Mouse (Mus musculus): Measurements from ENCODE around the gene Bcl2l13. TPM values are rescaled to one million over a fixed set of nuclear protein-coding genes. Genes with fewer than 3 reads are reported as not detected.
A peak's percentile ranks its signal among the peaks of the same experiment; 100 is the strongest.

Bcl2l13 gene
- polyA plus RNA-seq, 1 experiment from 2014 or later: 27.6 TPM

DNA sequence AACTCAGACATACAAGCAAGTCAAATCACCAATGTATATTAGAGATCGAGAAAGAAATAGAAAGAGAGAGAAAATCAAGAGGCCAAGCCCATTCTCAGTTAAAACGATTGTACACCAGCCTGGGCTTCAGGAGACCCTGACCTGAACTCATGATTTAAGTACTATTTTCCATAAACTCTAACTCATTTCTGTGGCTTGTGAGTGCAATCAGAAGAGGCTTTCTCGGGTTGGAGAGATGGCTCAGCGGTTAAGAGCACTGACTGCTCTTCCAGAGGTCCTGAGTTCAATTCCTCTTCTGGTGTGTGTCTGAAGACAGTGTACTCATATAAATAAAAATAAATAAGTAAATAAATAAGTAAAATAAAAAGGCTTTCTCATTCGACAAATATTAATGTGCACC, 14.3 kb upstream of the Bcl2l13 start:
- Histone ChIP-seq H3K9me3 (ENCODE audit: control insufficient read depth, low read length) (no peaks in the 10 kb centered on the region), H3K4me3 (ENCODE audit: low read depth, low read length) (peak overlapping the region; percentile 96), H3K27ac (ENCODE audit: low read depth) (peak overlapping the region; percentile 91; the same call in 1 of the 2 replicates), H3K9ac (ENCODE audit: low read length) (peak overlapping the region; percentile 81), H3K4me1 (replicated peaks; ENCODE audit: control insufficient read depth, insufficient read depth, low read length) (peaks cover 10% of the 10 kb centered on the region), H3K4me2 (ENCODE audit: low read length) (peak overlapping the region; percentile 65), H3K27me3 (replicated peaks; ENCODE audit: control insufficient read depth, insufficient read depth, low read length) (no peaks in the 10 kb centered on the region), H3K36me3 (ENCODE audit: control insufficient read depth, insufficient read depth, low read length) (peaks cover 17% of the 10 kb centered on the region)
- WGBS: 52% methylated on average over 5 of the region's 5 CpGs
- ATAC-seq (replicated peaks; ENCODE audit: low FRiP score, low TSS enrichment, low read depth) (no peak), DNase-seq (ENCODE audit: low spot score) (no peak)

DNA sequence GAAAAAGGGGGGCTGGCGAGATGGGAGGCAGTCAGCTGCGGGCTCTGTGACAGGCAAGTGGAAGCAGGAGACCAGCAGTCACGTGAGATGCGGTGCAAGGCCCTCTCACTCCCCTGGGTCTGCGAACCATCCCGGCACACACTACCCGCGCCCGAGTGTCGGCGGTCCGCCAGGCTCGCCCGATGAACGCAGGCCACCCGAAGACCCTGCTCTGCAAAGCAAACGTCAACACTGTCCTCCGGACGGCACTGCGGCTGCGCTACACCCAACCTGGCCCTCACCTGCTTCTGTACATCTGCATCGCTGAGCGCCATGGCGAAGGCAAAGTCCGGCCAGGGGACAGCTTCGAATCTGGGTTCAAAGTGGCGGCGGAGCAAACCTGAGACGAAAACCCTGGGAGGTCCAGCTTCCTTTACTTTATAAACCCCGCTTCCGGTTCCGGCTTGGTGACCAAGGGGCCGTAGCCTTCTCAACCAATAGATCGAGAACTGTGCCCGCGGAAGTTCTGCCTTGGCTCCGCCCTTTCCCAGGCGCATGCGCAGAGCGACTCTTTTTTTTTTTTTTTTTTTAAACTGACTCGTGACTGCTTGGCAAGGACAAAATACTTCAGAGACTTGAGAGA, 13.6 kb upstream of the Bcl2l13 start, which contains the start of gene Atp6v1e1:
Gene Atp6v1e1 (minus strand): TSS at position 487 of the 622 bp plus-strand sequence.
- Histone ChIP-seq H3K4me2 (ENCODE audit: low read length) (peak within 1 kb of the TSS; percentile 65), H3K4me3 (ENCODE audit: low read depth, low read length) (peak within 1 kb of the TSS; percentile 96), H3K9me3 (ENCODE audit: control insufficient read depth, low read length) (no peaks in the 10 kb centered on the region), H3K27ac (ENCODE audit: low read depth) (peak within 1 kb of the TSS; percentile 91), H3K27me3 (replicated peaks; ENCODE audit: control insufficient read depth, insufficient read depth, low read length) (no peaks in the 10 kb centered on the region), H3K36me3 (ENCODE audit: control insufficient read depth, insufficient read depth, low read length) (peaks cover 14% of the 10 kb centered on the region), H3K9ac (ENCODE audit: low read length) (peak within 1 kb of the TSS; percentile 81), H3K4me1 (replicated peaks; ENCODE audit: control insufficient read depth, insufficient read depth, low read length) (peaks cover 10% of the 10 kb centered on the region)
- ATAC-seq (replicated peaks; ENCODE audit: low FRiP score, low TSS enrichment, low read depth): peak; percentile 97
- DNase-seq (ENCODE audit: low spot score): peak; percentile 91
- WGBS: under 1% methylated on average over 41 of the region's 41 CpGs

DNA sequence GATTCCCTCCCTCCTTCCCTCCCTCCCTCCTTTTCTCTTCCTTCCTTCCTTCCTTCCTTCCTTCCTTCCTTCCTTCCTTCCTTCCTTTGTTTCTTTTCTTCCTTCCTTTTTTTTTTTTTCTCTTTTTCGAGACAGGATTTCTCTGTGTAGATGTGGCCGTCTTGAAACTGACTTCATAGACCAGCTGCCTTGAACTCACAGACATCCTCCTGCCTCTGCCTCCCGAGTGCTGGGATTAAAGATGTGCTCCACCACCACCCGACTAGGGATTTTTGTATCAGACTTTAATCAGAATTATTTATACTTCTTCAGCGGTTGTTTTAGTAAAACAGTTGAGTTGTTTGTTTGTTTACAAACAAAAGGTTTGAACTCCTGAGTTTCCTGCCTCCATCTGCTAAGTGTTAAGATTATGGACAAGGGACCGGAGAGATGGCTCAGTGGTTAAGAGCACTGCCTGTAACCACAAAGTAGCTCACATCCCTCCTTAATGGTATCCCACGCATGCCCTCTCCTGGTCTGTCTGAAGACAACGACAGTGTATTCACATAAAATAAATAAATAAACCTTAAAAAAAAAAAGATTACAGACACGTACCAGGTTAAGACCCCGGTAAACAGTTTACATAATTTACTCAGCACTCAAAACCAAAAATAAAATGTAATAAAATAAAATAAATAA, 12.9 kb upstream of the Bcl2l13 start:
- Histone ChIP-seq H3K36me3 (ENCODE audit: control insufficient read depth, insufficient read depth, low read length) (peaks cover 8% of the 10 kb centered on the region), H3K4me3 (ENCODE audit: low read depth, low read length) (peak overlapping the region; percentile 96), H3K27ac (ENCODE audit: low read depth) (peak overlapping the region; percentile 38; the same call in 1 of the 2 replicates), H3K4me2 (ENCODE audit: low read length) (peak overlapping the region; percentile 65), H3K4me1 (replicated peaks; ENCODE audit: control insufficient read depth, insufficient read depth, low read length) (peaks cover 10% of the 10 kb centered on the region), H3K9me3 (ENCODE audit: control insufficient read depth, low read length) (no peaks in the 10 kb centered on the region), H3K9ac (ENCODE audit: low read length) (no peak overlapping the region), H3K27me3 (replicated peaks; ENCODE audit: control insufficient read depth, insufficient read depth, low read length) (no peaks in the 10 kb centered on the region)
- ATAC-seq (replicated peaks; ENCODE audit: low FRiP score, low TSS enrichment, low read depth) (no peak), DNase-seq (ENCODE audit: low spot score) (no peak)
- 70% methylated on average over 10 of the region's 10 CpGs for WGBS

DNA sequence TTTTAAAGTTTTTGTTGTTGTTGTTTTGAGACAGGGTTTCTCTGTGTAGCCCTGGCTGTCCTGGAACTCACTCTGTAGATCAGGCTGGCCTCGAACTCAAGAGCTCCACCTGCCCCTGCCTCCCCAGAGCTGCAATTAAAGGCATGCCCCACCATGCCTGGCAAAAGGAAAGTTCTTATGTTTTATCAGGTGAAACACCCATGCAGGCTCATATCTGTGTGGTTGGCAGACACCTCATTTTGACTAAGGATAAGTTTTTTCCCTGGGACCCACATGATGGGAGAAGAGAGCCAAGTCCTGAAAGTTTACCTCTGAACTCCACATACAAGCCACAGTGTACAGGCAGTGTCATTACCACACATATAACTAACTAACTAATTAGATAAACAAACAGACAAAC, 6.0 kb upstream of the Bcl2l13 start:
- 60% methylated on average over 1 of the region's 1 CpGs for WGBS
- H3K36me3 ChIP-seq (ENCODE audit: control insufficient read depth, insufficient read depth, low read length): no peaks in the 10 kb centered on the region
- ATAC-seq (replicated peaks; ENCODE audit: low FRiP score, low TSS enrichment, low read depth): no peak

DNA sequence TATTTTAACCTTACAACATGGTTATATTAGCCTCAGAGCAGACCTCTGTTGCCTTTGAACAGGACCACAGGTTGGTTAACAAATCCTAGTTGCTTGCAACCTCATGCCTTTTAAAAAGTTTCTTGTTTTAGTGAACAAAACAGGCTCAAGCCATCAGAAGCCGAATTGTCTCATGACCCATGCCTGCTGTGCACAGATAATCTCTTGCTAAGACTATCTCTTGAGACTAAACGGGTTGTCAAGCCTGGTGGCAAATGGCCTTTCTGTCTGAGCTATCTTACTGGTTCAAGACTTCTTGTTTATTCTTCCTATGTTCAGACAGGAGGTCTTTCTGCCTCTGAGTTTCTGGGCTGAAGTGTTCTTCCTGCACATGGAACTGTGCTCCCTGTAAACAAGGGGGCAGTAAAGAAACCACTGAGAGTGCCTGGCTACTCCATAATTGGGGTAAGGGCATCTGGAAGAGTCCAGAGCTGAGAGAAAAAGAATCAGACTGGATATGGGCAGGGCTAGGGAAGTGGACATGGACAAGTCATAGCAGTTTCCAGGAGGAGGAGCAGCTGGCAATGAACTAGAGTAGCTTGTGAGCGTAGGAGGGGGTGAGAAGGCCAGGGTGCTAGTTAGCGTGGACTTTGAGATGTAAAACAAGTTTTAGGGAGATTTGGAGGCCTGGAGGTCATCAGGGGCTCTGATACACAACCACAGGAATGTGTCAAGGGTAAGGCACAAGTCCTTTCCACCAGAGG, 5.0 kb upstream of the Bcl2l13 start:
- no peak overlapping the region for H3K4me3 ChIP-seq (ENCODE audit: low read depth, low read length)
- no peaks in the 10 kb centered on the region for H3K9me3 ChIP-seq (ENCODE audit: control insufficient read depth, low read length)
- H3K4me2 ChIP-seq (ENCODE audit: low read length): no peak overlapping the region
- DNase-seq (ENCODE audit: low spot score) (no peak), ATAC-seq (replicated peaks; ENCODE audit: low FRiP score, low TSS enrichment, low read depth) (no peak)
- H3K9ac ChIP-seq (ENCODE audit: low read length): no peak overlapping the region
- no peaks in the 10 kb centered on the region for H3K36me3 ChIP-seq (ENCODE audit: control insufficient read depth, insufficient read depth, low read length)
- no peaks in the 10 kb centered on the region; the same call in 1 of the 2 replicates for H3K27me3 ChIP-seq (replicated peaks; ENCODE audit: control insufficient read depth, insufficient read depth, low read length)
- WGBS: 45% methylated on average over 4 of the region's 4 CpGs
- no peaks in the 10 kb centered on the region for H3K4me1 ChIP-seq (replicated peaks; ENCODE audit: control insufficient read depth, insufficient read depth, low read length)
- no peak overlapping the region for H3K27ac ChIP-seq (ENCODE audit: low read depth)

More for the DNA sequence above, 6.0 kb upstream of the Bcl2l13 start:
- no peak overlapping the region for H3K4me2 ChIP-seq (ENCODE audit: low read length)
- no peaks in the 10 kb centered on the region; the same call in 1 of the 2 replicates for H3K27me3 ChIP-seq (replicated peaks; ENCODE audit: control insufficient read depth, insufficient read depth, low read length)
- H3K9me3 ChIP-seq (ENCODE audit: control insufficient read depth, low read length): no peaks in the 10 kb centered on the region
- DNase-seq (ENCODE audit: low spot score): no peak
- no peak overlapping the region for H3K27ac ChIP-seq (ENCODE audit: low read depth)
- H3K9ac ChIP-seq (ENCODE audit: low read length): no peak overlapping the region
- H3K4me1 ChIP-seq (replicated peaks; ENCODE audit: control insufficient read depth, insufficient read depth, low read length): no peaks in the 10 kb centered on the region
- no peak overlapping the region for H3K4me3 ChIP-seq (ENCODE audit: low read depth, low read length)

DNA sequence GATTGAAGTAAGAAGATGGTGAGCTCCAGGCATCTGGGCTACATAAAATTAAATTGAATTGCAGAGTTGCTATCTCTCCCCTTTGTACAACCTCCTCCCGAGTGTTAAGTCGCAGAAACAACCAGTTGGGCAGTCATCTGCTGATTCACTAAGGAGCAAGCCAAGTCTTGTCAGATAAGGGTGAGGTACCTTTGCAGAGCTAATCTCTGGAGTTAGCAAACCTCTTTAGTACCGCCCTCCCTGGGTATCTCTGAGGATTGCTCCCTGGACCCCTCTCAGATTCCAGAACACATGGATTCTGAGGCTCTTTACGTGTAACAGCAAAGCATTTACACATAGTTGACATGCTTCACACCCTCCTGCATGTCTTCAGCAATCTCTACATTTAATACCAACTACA, 3.9 kb upstream of the Bcl2l13 start:
- WGBS: 69% methylated on average over 4 of the region's 4 CpGs
- Histone ChIP-seq H3K27me3 (replicated peaks; ENCODE audit: control insufficient read depth, insufficient read depth, low read length) (no peaks in the 10 kb centered on the region; the same call in 1 of the 2 replicates), H3K36me3 (ENCODE audit: control insufficient read depth, insufficient read depth, low read length) (no peaks in the 10 kb centered on the region), H3K4me3 (ENCODE audit: low read depth, low read length) (no peak overlapping the region), H3K9ac (ENCODE audit: low read length) (no peak overlapping the region), H3K4me1 (replicated peaks; ENCODE audit: control insufficient read depth, insufficient read depth, low read length) (peaks cover 4% of the 10 kb centered on the region), H3K27ac (ENCODE audit: low read depth) (no peak overlapping the region), H3K9me3 (ENCODE audit: control insufficient read depth, low read length) (no peaks in the 10 kb centered on the region), H3K4me2 (ENCODE audit: low read length) (no peak overlapping the region)
- DNase-seq (ENCODE audit: low spot score): no peak
- no peak for ATAC-seq (replicated peaks; ENCODE audit: low FRiP score, low TSS enrichment, low read depth)

DNA sequence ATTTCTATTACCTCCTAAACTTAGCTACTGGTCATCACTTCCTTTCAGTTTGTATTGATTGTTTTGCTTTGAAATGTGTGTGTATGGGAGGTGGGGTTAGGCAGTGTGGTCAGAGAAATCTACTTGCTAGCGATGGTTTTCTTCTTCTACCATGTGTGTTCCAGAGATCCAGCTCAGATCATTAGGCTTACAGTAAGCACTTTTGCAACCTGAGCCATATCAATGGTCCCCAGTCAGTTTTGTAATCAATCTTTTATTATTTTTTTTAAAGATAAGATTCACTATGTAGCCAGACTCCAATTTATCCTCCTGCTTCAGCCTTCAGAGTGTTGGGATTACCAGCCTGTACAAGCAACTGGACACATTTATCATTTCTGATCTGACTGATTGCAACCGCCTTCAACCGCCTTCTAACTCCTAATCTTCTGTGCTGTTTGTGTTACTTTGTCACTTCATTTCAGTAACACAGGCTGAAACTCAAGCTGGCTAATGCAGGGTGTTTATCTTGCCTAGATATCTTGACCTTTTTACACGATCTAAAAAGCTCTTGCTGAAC, 1.2 kb upstream of the Bcl2l13 start:
- no peak overlapping the region for H3K27ac ChIP-seq (ENCODE audit: low read depth)
- ATAC-seq (replicated peaks; ENCODE audit: low FRiP score, low TSS enrichment, low read depth) (no peak), DNase-seq (ENCODE audit: low spot score) (no peak)
- no peak overlapping the region for H3K4me2 ChIP-seq (ENCODE audit: low read length)
- H3K27me3 ChIP-seq (replicated peaks; ENCODE audit: control insufficient read depth, insufficient read depth, low read length): no peaks in the 10 kb centered on the region; the same call in 1 of the 2 replicates
- H3K4me1 ChIP-seq (replicated peaks; ENCODE audit: control insufficient read depth, insufficient read depth, low read length): peaks cover 9% of the 10 kb centered on the region
- 76% methylated on average over 4 of the region's 4 CpGs for WGBS
- H3K36me3 ChIP-seq (ENCODE audit: control insufficient read depth, insufficient read depth, low read length): no peaks in the 10 kb centered on the region
- no peak overlapping the region for H3K4me3 ChIP-seq (ENCODE audit: low read depth, low read length)
- no peaks in the 10 kb centered on the region for H3K9me3 ChIP-seq (ENCODE audit: control insufficient read depth, low read length)
- no peak overlapping the region for H3K9ac ChIP-seq (ENCODE audit: low read length)

DNA sequence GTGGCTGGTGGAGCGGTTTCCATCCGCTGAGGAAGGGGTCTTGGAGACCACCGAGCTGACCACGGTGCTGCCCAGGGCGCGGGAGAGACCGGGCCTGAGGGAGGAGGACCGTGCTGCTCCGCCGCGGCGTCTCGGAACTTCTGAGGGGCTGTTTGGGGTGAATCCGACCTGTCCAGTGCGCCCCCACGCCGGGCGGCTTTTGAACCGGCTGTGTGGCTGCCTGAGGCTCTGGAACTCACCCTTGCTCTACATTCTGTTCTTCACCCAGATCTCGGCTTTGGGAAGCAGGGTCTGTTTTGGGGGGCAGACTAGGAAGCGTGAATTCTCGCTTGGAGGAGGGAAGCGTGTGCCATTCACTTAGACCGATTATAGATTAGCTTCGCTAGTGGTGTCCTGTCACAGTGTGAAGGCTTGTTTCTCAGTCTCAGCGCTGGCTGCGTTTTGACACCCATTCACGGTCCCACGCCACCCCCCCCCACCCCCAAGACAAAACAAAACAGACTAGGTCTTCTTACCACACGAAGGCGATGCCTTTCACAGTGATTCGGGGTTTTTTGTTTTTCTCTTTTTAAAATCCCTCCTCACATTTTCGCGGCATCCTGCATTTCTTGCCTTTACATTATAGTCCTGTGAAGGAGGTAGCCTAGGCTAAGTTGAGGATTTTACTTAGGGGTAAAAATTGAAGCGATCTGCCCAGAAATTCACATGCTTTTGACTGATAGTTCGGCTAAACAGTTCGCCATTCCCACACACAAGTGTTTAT, 558 bp downstream of the Bcl2l13 start:
- peaks cover 9% of the 10 kb centered on the region for H3K4me1 ChIP-seq (replicated peaks; ENCODE audit: control insufficient read depth, insufficient read depth, low read length)
- H3K9me3 ChIP-seq (ENCODE audit: control insufficient read depth, low read length): no peaks in the 10 kb centered on the region
- 2% methylated on average over 37 of the region's 37 CpGs for WGBS
- H3K4me3 ChIP-seq (ENCODE audit: low read depth, low read length): peak overlapping the region; percentile 90
- no peaks in the 10 kb centered on the region for H3K36me3 ChIP-seq (ENCODE audit: control insufficient read depth, insufficient read depth, low read length)
- DNase-seq (ENCODE audit: low spot score) (peak; percentile 56), ATAC-seq (replicated peaks; ENCODE audit: low FRiP score, low TSS enrichment, low read depth) (peak; percentile 79)
- H3K27ac ChIP-seq (ENCODE audit: low read depth): peak overlapping the region; percentile 95
- H3K4me2 ChIP-seq (ENCODE audit: low read length): peak overlapping the region; percentile 74
- no peaks in the 10 kb centered on the region for H3K27me3 ChIP-seq (replicated peaks; ENCODE audit: control insufficient read depth, insufficient read depth, low read length)
- H3K9ac ChIP-seq (ENCODE audit: low read length): peak overlapping the region; percentile 92

Measured in intestine, embryonic 14.5 days (tissue).